24 mouse cellular contexts compared by ENCODE assay signal in genomic region chr5:140009083-140009655, GRCm38 (mm10).
DNase-seq lines count a peak whose midpoint lies in the region; ATAC-seq lines count a peak whose summit lies in the region.
"Had no signal": no experiment of that assay in that cellular context is flagged by ENCODE, and none has a peak within 500 bp of the region (broad histone marks: within the 10 kb centered on the region; RNA-seq: fewer than 3 reads in every experiment).

No protein-coding gene starts in this region.

- no peaks in the 10 kb centered on the region for H3K9me3 ChIP-seq in limb, embryonic 13.5 days
- no peaks in the 10 kb centered on the region for H3K9me3 ChIP-seq in limb, embryonic 10.5 days (replicated peaks)
- no peaks in the 10 kb centered on the region for H3K9me3 ChIP-seq in midbrain, embryonic 11.5 days (ENCODE audit: control insufficient read depth, low read length)
- H3K9me3 ChIP-seq in midbrain, embryonic 16.5 days (replicated peaks; ENCODE audit: control insufficient read depth, low read length, poor library complexity, severe bottlenecking) = no peaks in the 10 kb centered on the region
- H3K9me3 ChIP-seq in forebrain, embryonic 11.5 days (ENCODE audit: control insufficient read depth, low read length) = no peaks in the 10 kb centered on the region
- H3K9me3 ChIP-seq: embryonic facial prominence, embryonic 13.5 days; embryonic facial prominence, embryonic 15.5 days; forebrain, embryonic 10.5 days; forebrain, embryonic 13.5 days; forebrain, embryonic 15.5 days had no signal

- no peak overlapping the region for H3K4me2 ChIP-seq in limb, embryonic 13.5 days (replicated peaks)
- H3K4me2 ChIP-seq in midbrain, embryonic 11.5 days = no peak overlapping the region
- no peak overlapping the region for H3K4me2 ChIP-seq in midbrain, embryonic 16.5 days (ENCODE audit: low read length)
- no peak overlapping the region for H3K4me2 ChIP-seq in forebrain, embryonic 11.5 days (ENCODE audit: low read depth, low read length, severe bottlenecking)
- H3K4me2 ChIP-seq: embryonic facial prominence, embryonic 13.5 days; embryonic facial prominence, embryonic 15.5 days; forebrain, embryonic 13.5 days; forebrain, embryonic 15.5 days had no signal

- DNase-seq in limb, embryonic 10.5 days (ENCODE audit: low spot score) = no peak
- DNase-seq in midbrain, embryonic 11.5 days (ENCODE audit: low spot score, missing footprints) = peak; percentile 69
- DNase-seq in adipocyte (ENCODE audit: low spot score) = peak; percentile 62
- DNase-seq in forebrain, embryonic 11.5 days (ENCODE audit: low spot score) = no peak
- DNase-seq in kidney, postnatal 4 days = no peak
- DNase-seq: adrenal gland, adult 2 months; adrenal gland, postnatal 25 days; cerebellum, adult 11 months; cerebellum, adult 18-20 months; cerebellum, adult 8-10 months; cerebellum, adult 9-11 months; cerebellum, postnatal 14 days; cerebellum, postnatal 36 days; embryo, embryonic 11 days; forebrain, postnatal 0 days had no signal

- H3K27me3 ChIP-seq in limb, embryonic 13.5 days = no peaks in the 10 kb centered on the region
- no peaks in the 10 kb centered on the region for H3K27me3 ChIP-seq in limb, embryonic 10.5 days (ENCODE audit: low read depth, poor library complexity, severe bottlenecking)
- peaks cover 27% of the 10 kb centered on the region for H3K27me3 ChIP-seq in midbrain, embryonic 11.5 days (ENCODE audit: control insufficient read depth, insufficient read depth, low read length)
- peaks cover 11% of the 10 kb centered on the region; the same call in 1 of the 2 replicates for H3K27me3 ChIP-seq in midbrain, embryonic 16.5 days (ENCODE audit: control insufficient read depth, insufficient read depth, low read depth, low read length)
- H3K27me3 ChIP-seq in forebrain, embryonic 11.5 days (ENCODE audit: control insufficient read depth, insufficient read depth, low read length) = no peaks in the 10 kb centered on the region
- H3K27me3 ChIP-seq: embryonic facial prominence, embryonic 13.5 days; embryonic facial prominence, embryonic 15.5 days; forebrain, embryonic 13.5 days; forebrain, embryonic 15.5 days had no signal

- no peak overlapping the region for H3K4me3 ChIP-seq in limb, embryonic 13.5 days
- H3K4me3 ChIP-seq in limb, embryonic 10.5 days = no peak overlapping the region
- no peak overlapping the region for H3K4me3 ChIP-seq in midbrain, embryonic 11.5 days (ENCODE audit: low read depth, low read length)
- no peak overlapping the region for H3K4me3 ChIP-seq in midbrain, embryonic 16.5 days (ENCODE audit: low read depth, low read length)
- no peak overlapping the region for H3K4me3 ChIP-seq in forebrain, embryonic 11.5 days (ENCODE audit: low read depth, low read length)
- H3K4me3 ChIP-seq: embryonic facial prominence, embryonic 13.5 days; embryonic facial prominence, embryonic 15.5 days; erythroblast, embryonic 14.5 days; forebrain, embryonic 10.5 days; forebrain, embryonic 13.5 days; forebrain, embryonic 15.5 days had no signal

- peaks cover 38% of the 10 kb centered on the region for H3K4me1 ChIP-seq in limb, embryonic 13.5 days
- H3K4me1 ChIP-seq in limb, embryonic 10.5 days = peaks cover 33% of the 10 kb centered on the region
- H3K4me1 ChIP-seq in midbrain, embryonic 11.5 days (ENCODE audit: control insufficient read depth, insufficient read depth, low read length) = peaks cover 13% of the 10 kb centered on the region
- no peaks in the 10 kb centered on the region for H3K4me1 ChIP-seq in midbrain, embryonic 16.5 days (ENCODE audit: control insufficient read depth, insufficient read depth, low read length)
- peaks cover 5% of the 10 kb centered on the region; the same call in 1 of the 2 replicates for H3K4me1 ChIP-seq in forebrain, embryonic 11.5 days (replicated peaks; ENCODE audit: control insufficient read depth, insufficient read depth, low read length)

- 0 out of 2 replicates have a peak overlapping the region, but pooled peaks have one; percentile 31 for H3K9ac ChIP-seq in limb, embryonic 13.5 days
- H3K9ac ChIP-seq in midbrain, embryonic 11.5 days (ENCODE audit: low read length) = no peak overlapping the region
- H3K9ac ChIP-seq in midbrain, embryonic 16.5 days (ENCODE audit: low read depth, low read length) = no peak overlapping the region
- no peak overlapping the region for H3K9ac ChIP-seq in forebrain, embryonic 11.5 days (ENCODE audit: low read length)
- H3K9ac ChIP-seq: embryonic facial prominence, embryonic 15.5 days; forebrain, embryonic 13.5 days; forebrain, embryonic 15.5 days; forebrain, postnatal 0 days had no signal

- WGBS in limb, embryonic 13.5 days = 74% methylated on average over 7 of the region's 7 CpGs
- WGBS in limb, embryonic 10.5 days = 73% methylated on average over 7 of the region's 7 CpGs
- WGBS in midbrain, embryonic 11.5 days = 70% methylated on average over 7 of the region's 7 CpGs
- 81% methylated on average over 7 of the region's 7 CpGs for WGBS in midbrain, embryonic 16.5 days
- WGBS in forebrain, embryonic 11.5 days = 69% methylated on average over 7 of the region's 7 CpGs

- no peak for ATAC-seq in limb, embryonic 13.5 days (ENCODE audit: low FRiP score, low read depth)
- ATAC-seq in midbrain, embryonic 11.5 days (ENCODE audit: low FRiP score) = no peak
- ATAC-seq in midbrain, embryonic 16.5 days = no peak
- no peak for ATAC-seq in forebrain, embryonic 11.5 days (replicated peaks; ENCODE audit: low FRiP score)
- ATAC-seq: activated CD4-positive, CD25-positive, alpha-beta regulatory T cell, adult 4 months; forebrain, embryonic 15.5 days; forebrain, postnatal 0 days had no signal

- peaks cover 6% of the 10 kb centered on the region; the same call in 1 of the 2 replicates for H3K36me3 ChIP-seq in limb, embryonic 13.5 days
- peaks cover 16% of the 10 kb centered on the region for H3K36me3 ChIP-seq in limb, embryonic 10.5 days
- no peaks in the 10 kb centered on the region for H3K36me3 ChIP-seq in midbrain, embryonic 11.5 days (ENCODE audit: control insufficient read depth, insufficient read depth, low read length)
- no peaks in the 10 kb centered on the region for H3K36me3 ChIP-seq in midbrain, embryonic 16.5 days (ENCODE audit: control insufficient read depth, insufficient read depth, low read length)
- no peaks in the 10 kb centered on the region for H3K36me3 ChIP-seq in forebrain, embryonic 11.5 days (ENCODE audit: control insufficient read depth, insufficient read depth, low read length)
- H3K36me3 ChIP-seq: forebrain, embryonic 15.5 days had no signal

- H3K27ac ChIP-seq in limb, embryonic 13.5 days = no peak overlapping the region
- no peak overlapping the region for H3K27ac ChIP-seq in limb, embryonic 10.5 days
- H3K27ac ChIP-seq in midbrain, embryonic 11.5 days (ENCODE audit: low read depth, low read length) = no peak overlapping the region
- H3K27ac ChIP-seq in midbrain, embryonic 16.5 days (ENCODE audit: low read length) = no peak overlapping the region
- H3K27ac ChIP-seq in forebrain, embryonic 11.5 days (ENCODE audit: low read depth, low read length) = no peak overlapping the region
- H3K27ac ChIP-seq: embryonic facial prominence, embryonic 15.5 days; forebrain, embryonic 10.5 days; forebrain, embryonic 13.5 days; forebrain, embryonic 15.5 days had no signal

Comparison
In these comparisons a context has a peak if more than half of its experiments do, and no peak if none do; other contexts are left out.
1. DNase-seq: peak in midbrain, embryonic 11.5 days (single experiment) and adipocyte (single experiment); none in limb, embryonic 10.5 days (single experiment), forebrain, embryonic 11.5 days (single experiment) and kidney, postnatal 4 days (0 of 2).